Mouse (Mus musculus) thymus, postnatal 25 days (tissue): Measurements from ENCODE around the gene Abl2.

ENCODE experiments used
- DNase-seq: peaks from one replicate; pipeline ENCODE4 v3.0.0; 2022

Abl2 gene

DNA sequence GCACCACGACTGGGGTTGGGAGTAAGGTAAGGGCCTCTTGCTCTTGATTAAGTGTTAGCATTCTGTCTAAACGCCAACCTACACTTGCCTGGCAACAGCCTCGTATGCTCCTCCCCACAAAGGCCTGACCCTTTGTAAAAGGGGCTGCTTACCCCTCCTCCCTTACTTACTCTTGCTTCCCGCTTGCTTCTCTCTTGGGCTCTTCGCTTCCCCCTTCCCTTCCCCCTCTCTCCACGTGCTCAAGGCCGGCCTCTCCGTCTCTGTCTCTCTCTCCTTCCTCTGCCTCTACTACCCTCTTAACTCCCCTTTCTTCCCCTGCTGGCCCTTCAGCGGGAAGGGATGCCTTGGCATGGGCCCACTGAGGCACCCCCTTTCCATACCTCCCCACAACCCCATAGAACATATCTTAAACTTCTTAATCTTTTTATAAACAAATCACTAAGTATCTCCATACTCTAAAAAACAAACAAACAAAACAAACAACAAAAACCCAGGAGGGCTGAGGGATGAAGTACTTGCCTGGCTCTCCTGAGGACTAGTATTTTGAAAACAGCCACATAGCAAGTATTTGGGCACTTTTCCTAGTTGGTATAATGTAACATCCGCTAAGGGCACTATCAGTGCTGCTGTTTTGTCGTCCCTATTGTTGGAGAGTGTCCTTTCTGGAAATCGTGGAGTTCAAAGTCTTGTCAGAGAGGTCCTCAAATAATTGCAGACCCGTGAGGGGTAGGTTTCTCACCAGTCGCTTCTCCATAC, 114.3 kb downstream of the Abl2 start:
- peak; percentile 54 for DNase-seq

DNA sequence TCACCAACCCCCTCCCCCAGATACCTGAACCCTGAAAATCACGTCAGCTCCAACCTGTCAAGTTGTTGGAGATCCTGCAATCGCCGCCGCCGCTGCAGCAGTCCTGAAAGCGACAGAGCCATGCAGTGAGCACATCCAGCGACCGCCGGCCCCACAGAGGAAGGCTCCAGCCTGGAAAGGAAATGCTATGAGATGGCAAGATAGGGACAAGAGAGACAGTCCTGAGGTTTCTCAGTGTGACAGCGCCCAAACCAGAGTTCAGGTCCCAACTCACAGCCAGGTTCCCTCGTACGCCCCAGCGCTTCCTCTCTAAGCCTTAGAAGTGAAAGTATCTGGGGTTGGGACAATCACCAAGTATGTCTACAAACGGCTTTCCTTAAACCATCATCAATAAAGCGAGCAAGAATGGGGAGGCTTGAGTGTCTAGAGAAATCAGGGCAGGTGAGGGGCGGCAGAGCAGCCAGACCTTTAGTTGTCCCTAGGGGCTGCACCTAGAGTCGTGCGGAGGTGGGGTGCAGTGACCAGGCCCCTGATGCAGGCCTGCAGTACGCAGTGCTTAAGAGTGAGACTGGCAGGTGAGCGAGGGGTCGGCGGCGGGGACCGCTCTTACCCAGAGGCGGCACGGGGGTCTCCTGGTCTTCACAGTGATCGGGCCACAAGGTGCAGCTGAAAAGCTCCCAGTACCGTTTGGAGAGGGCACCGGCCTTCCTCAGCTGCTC, 115.0 kb downstream of the Abl2 start:
- peak; percentile 55 for DNase-seq

DNA sequence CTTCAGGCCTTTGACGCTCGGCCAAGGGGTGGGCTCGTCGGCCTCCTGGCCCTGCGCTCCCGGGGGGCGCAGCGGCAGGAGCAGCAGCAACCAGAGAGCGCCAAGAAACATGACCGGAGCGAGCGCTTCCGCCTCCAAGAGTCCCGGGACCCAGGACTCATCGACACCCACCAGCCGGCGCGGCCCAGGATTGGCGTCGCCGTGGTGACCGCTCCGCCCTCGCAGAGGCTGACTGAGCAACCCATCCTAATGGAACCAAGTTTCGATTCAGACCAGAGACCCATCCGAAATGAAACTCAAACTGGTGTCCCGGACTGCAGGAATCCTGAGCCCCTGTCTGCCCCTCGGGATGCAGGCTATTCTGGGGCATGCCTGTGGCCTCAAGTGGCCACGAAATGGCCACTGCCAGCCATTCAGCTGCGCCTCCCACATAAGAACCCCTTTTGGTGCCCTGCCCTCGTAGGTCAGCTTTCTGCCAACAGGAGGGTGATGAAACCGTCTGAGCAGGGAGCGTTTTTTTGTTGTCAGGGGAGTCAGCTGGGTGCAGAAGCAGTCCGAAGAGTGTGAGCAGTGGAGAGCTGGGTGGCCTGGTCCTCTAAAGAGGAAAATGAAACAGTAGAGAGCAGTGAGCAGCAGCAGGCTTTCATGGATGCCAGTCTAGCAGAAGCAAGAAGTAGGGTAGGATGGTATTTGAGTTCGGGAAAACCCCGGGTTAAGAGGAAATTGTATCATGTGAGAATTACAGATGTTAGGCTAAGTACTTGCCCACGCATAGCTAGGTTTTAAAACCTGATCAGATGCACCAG, 115.8 kb downstream of the Abl2 start, which contains the start of gene Tor3a:
Gene Tor3a, minus strand, starts transcription at position 162 of the 806 bp plus-strand sequence.
- peak; percentile 65 for DNase-seq

- DNase-seq: peak; percentile 56
Observed at GRCm38 (mm10) chr1:156676171-156676570, 117.6 kb downstream of the Abl2 start.

DNA sequence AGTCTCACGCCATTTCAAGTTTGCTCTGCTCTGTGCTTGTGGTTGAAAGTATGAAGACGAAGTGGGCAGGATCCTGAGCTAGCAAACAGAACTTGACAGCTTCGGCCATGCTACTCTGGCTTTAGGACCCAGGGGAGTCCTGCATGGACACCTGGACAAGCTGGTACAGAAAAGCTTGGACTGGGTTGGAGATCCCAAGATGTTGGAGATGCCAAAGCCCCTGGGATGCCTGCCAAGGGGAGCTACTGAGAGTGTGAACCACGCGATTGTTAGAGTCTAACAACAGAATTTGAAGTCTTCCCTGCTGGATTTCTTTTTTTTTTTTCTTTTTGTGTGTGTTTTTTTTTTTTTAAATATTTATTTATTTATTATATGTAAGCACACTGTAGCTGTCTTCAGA, 118.0 kb downstream of the Abl2 start:
- no peak for DNase-seq

DNA sequence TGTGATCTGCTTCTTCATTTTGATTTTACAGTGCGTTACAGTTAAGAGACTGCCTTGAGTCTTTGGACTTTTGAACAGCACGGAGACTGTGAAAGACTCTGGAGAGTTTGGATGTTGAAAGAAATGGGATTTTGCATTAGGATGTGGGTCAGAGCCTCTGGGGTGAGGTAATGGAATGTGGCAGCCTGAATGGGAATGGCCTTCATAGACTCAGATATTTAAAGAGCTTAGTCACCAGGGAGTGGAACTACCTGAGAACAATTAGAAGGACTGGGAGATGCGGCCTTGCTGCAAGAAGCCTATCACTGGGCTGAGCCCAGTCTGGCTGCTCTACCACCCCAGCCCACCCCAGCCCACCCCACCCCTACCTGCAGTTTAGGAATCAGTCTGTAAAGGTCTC, 118.6 kb downstream of the Abl2 start:
- no peak for DNase-seq

DNA sequence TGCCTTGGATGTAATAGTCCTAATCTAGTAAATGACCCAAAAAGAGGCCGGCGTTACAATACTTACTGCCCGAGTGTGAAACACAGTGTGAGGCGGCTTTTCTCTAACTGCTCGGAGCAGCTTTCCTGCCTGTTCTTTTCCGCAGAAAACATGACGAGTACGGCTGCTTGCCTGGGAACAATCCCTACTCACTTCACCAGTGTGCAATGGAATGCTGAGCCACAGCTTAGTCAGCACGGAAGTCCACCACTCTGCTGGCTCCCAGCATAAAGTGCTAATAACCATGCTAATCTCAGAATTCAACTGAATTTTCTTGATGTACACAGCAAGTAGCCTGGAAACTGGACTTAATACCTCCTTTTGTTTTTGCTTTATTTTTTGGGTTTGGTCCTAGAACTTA, 121.0 kb downstream of the Abl2 start:
- DNase-seq: no peak

DNA sequence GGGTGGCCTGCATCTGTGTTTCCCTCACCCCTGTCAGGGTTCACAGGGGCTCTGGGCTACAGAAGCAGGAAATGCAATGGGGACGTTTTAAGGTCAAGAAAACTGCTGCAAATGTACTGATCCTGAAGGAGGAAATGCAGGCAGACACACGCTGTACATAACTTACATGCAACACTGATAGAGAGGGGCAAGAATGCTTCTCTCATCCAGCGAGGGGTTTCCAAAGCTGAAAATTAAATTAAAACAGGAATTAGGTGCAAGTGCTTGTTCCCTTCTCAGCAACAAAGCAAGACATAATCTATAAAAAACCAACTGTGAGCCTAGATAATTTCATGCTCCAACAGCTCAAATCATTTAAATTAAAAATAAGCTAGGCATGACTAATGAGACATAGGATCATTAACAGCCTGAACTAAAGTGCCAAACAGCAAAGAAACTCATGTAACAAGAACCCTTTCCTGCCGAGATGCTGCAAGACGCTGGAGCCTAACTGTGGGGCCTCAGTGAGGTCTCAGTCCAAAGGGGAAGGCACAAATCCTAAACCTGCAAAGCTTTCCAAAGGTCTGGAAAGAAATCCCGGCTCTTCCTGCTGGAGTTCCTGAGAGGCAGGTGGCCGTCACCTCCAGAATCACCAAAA, 127.6 kb downstream of the Abl2 start:
- DNase-seq: no peak
